Mouse (Mus musculus) urinary bladder, adult 2 months (tissue): Measurements from ENCODE around the gene Ccl26. TPM values are rescaled to one million over a fixed set of nuclear protein-coding genes. Genes with fewer than 3 reads are reported as not detected.

ENCODE experiments used
- DNase-seq: peaks from one replicate; pipeline ENCODE4 v3.0.0; 2022; ENCODE audit warnings: low spot score
- polyA plus RNA-seq: library from polyadenylated mRNA; depleted of rRNA; stranded (reverse); fragments of >200 nt; gene quantifications from 2 replicates; pipeline ENCODE4 v1.2.3, GENCODE M21; 2012; rRNA removed

The Ccl26 gene
- polyA plus RNA-seq, 1 experiment = not detected

DNA sequence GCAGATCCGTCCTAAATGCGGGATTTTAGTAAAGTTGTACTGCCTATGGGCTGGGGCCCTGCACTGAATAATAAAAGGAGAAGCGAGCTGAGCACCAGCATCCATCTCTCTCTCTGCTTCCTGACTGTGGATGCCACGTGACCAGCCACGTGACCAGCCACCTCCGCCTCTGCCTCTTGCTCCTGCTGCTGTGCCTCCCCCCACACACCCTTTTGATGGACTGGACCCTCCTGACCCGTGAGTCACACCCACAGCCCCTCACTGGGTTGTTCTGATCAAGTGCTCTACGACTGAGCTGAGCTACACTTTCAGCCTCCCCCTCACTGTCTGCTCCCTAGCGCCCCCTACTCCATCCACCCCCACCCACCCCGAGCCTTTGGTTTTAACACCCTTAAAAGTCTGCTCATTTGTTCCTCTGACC, 25.6 kb downstream of the Ccl26 start:
- no peak for DNase-seq

GRCm38 (mm10) chr5:135537326-135537725, 26.0 kb downstream of the Ccl26 start:
- no peak for DNase-seq

GRCm38 (mm10) chr5:135535867-135536266, 27.5 kb downstream of the Ccl26 start:
- no peak for DNase-seq

- no peak for DNase-seq
Measured at GRCm38 (mm10) chr5:135533431-135533830, 29.9 kb downstream of the Ccl26 start.

GRCm38 (mm10) chr5:135531306-135531845, 32.0 kb downstream of the Ccl26 start:
- DNase-seq = no peak

DNA sequence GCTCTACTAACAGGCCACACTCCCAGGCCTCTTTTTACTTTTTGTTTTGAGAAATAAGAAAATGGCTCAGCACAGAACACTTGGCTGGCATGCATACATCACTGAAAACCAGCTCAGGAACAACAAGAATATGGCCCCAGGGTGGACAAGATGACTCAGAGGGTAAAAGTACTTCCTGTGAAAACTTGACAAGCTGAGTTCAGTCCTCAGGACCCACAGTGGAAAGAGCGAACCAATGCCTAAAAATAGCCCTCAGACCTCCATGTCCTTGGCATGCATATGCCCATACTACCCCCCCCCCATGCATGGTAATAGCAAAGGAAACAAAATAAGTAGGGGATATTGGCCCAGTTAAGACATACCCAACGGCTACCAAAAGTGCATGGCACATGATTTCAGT, 33.4 kb downstream of the Ccl26 start:
- no peak for DNase-seq

DNA sequence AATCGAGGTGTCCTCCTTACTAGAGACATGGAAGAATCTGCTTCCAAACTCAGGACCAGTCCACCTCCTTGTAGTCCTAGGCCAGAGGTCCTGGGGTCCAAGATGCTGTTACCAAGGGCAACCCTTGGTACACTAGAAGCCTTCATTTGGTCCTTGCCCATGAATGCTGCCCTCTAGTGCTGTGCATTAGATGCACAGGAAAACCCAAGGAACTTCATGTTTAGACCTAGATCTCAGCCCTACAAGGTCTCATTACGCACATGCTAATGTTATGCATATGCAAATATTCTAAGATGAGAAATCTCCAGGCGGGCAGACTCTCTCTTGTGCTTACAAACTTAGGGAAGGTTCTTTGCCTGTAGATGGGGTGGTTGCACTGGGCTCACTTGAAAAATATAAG, 34.1 kb downstream of the Ccl26 start:
- no peak for DNase-seq

DNA sequence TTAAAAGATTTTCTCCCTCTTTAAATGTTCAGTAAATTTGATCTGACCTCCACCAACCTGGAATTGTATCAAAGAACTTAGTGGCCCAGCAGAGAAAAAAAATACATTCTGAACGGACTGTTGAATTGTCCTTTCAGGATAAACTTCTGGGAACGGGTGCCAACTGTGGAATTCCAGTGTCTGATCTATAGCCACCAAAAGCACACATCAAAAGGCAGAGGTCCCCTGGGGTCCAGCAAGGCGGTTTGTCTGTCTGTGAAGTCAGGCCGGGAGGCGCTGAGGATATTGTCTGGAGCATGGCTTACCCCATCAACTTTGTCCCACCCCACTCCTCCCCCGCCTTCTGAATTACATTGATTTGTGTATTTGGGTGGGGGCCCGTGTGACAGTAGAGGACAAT, 35.4 kb downstream of the Ccl26 start:
- DNase-seq = no peak

DNA sequence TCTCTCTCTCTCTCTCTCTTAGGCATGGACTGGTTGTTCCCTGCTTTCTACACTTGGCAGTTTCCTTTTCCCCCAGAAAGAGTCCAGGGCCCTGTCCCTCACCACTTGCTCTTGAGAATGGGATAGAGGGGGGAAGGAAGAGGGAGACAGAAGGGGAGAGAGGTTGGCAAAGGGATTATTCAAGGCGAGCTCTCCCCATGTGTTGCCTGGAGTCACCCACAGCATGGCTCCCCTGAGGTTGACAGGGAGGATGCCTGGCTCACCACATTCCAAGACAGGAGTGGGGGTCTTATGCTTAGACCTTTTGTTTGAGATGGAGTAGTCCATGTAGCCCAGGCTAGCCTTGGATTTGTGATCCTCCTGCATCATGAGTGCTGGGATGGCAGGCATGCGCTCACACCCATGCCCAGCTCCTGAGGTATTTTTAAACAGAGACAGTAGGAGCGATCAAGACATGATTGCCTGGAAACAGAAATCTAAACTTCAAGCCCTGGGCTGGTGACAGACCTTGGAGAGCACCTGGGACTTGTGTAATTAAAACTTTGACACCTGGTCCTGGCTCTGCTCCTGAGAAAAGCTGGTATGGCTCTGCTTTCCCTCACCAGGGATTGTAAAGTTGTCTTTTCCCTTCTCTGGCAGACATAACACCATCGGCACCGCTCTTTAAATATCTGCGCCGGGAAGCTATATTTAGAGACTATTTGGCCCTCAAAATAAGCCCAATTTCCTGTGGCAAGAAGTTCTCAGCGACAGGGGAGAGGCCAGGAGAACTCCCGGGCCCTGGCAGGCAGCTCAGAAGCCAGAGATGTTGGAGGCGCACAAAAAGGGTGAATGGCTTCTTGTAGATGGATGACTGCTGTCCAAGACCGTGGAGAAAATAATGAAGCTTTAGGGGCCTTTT, 38.5 kb downstream of the Ccl26 start:
- no peak for DNase-seq

DNA sequence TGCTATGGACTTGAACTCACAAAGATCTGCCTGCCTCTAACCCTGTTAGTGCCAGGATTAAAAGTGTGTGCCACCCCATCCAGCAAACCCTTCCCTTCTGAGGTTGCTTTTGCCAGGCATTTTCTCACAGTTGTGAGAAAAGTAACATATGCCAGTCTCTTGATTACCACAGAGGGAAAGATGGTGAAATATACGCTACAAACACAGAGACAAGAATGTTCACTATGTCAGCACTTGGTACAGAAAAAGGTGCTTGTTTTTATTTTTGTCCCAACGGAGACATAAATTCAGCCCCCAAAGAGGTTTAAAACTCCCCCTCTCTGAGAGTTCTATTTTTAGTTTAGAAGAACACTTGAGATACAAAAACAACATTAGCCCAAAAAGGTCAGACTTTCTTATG, 39.3 kb downstream of the Ccl26 start:
- DNase-seq = no peak

- no peak for DNase-seq
Measured at GRCm38 (mm10) chr5:135522111-135522722, 41.2 kb downstream of the Ccl26 start.

- no peak for DNase-seq
Measured at GRCm38 (mm10) chr5:135517348-135517883, 46.0 kb downstream of the Ccl26 start.

DNA sequence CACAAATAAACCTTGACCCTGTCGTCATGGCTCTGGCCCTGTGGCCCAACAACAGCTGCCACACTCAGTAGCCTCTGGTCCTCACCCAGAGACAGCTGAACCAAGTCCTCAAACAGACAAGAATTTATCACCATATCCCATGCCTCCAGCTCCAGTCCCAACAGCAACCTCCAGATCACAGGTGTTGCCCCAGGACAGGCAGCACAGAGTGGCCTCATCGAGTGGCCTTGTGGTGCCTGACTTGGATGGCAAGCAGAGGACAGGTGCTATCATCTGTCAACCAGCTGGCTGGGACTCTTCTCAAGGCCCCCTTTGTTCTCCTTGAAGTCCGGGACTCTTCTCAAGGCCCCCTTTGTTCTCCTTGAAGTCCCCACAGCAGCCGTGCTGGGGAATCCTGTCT, 50.2 kb downstream of the Ccl26 start:
- no peak for DNase-seq

GRCm38 (mm10) chr5:135511105-135511504, 52.3 kb downstream of the Ccl26 start:
- DNase-seq = no peak

Other genes with a start within 250 kb of the Ccl26 start
- not detected in 2 replicates for gene Fkbp6, start 213.5 kb downstream of the Ccl26 start, polyA plus RNA-seq
- not detected in 2 replicates for gene Trim50, start 210.3 kb downstream of the Ccl26 start, polyA plus RNA-seq
- gene Nsun5, start 193.6 kb downstream of the Ccl26 start, polyA plus RNA-seq = 23.9 and 31.5 TPM in 2 replicates
- 6.8 and 13.5 TPM in 2 replicates for gene Pom121, start 169.0 kb downstream of the Ccl26 start, polyA plus RNA-seq
- 25.3 and 33.6 TPM in 2 replicates for gene Hip1, start 18.4 kb downstream of the Ccl26 start, polyA plus RNA-seq
- 12.1 and 16.2 TPM in 2 replicates for gene Ccl24, start 9.5 kb upstream of the Ccl26 start, polyA plus RNA-seq
- 27.6 and 33.2 TPM in 2 replicates for gene Rhbdd2, start 69.0 kb upstream of the Ccl26 start, polyA plus RNA-seq
- 140 and 145 TPM in 2 replicates for gene Por, start 106.5 kb upstream of the Ccl26 start, polyA plus RNA-seq
- 21.0 and 21.7 TPM in 2 replicates for gene Tmem120a, start 180.9 kb upstream of the Ccl26 start, polyA plus RNA-seq
- gene Styxl1, start 214.8 kb upstream of the Ccl26 start, polyA plus RNA-seq = 0.44 and 0.48 TPM in 2 replicates
- gene Mdh2, start 214.9 kb upstream of the Ccl26 start, polyA plus RNA-seq = 264 and 269 TPM in 2 replicates
- gene Srrm3, start 243.3 kb upstream of the Ccl26 start, polyA plus RNA-seq = 0.07 and 0.12 TPM in 2 replicates